Mouse (Mus musculus) kidney, embryonic 14.5 days (tissue): Measurements from ENCODE around the gene Birc3. TPM values are rescaled to one million over a fixed set of nuclear protein-coding genes. Genes with fewer than 3 reads are reported as not detected.

Source experiments
- ATAC-seq: fragments of 200-750 bp; cut with Nextera tagmentation; 2 replicates; pipeline ENCODE4 v1.8.0; 2017; ENCODE audit warnings: moderate number of reproducible peaks, mild to moderate bottlenecking, moderate TSS enrichment, moderate library complexity; ENCODE audit not compliant: low FRiP score, low TSS enrichment
- H3K27ac ChIP-seq: fragments of 300-500 bp; sonication (generic); 2 replicates; pipeline ENCODE4 v1.5.1; 2014; ENCODE audit warnings: low read depth, mild to moderate bottlenecking, low read length, moderate library complexity, mixed read lengths
- H3K27me3 ChIP-seq: fragments of 300-500 bp; sonication (generic); 2 replicates; pipeline ENCODE4 v1.6.1; 2014; ENCODE audit warnings: mild to moderate bottlenecking, low read length; ENCODE audit not compliant: control insufficient read depth, insufficient read depth
- H3K36me3 ChIP-seq: fragments of 300-500 bp; sonication (generic); 2 replicates; pipeline ENCODE4 v1.6.1; 2014; ENCODE audit warnings: low read length, mixed read lengths; ENCODE audit not compliant: control insufficient read depth, insufficient read depth
- H3K4me1 ChIP-seq: fragments of 300-500 bp; sonication (generic); 2 replicates; pipeline ENCODE4 v1.6.1; 2014; ENCODE audit warnings: low read length, mixed read lengths; ENCODE audit not compliant: control insufficient read depth, insufficient read depth
- H3K4me2 ChIP-seq: fragments of 300-500 bp; sonication (generic); replicated peaks from 2 replicates; pipeline ENCODE4 v1.6.1; 2014; ENCODE audit warnings: low read depth, mild to moderate bottlenecking, low read length
- H3K4me3 ChIP-seq: fragments of 300-500 bp; sonication (generic); 2 replicates; pipeline ENCODE4 v1.5.1; 2014; ENCODE audit warnings: mild to moderate bottlenecking, low read length
- H3K9ac ChIP-seq: fragments of 300-500 bp; sonication (generic); 2 replicates; pipeline ENCODE4 v1.6.1; 2014; ENCODE audit warnings: low read depth, mild to moderate bottlenecking, low read length, moderate library complexity
- H3K9me3 ChIP-seq: fragments of 300-500 bp; sonication (generic); 2 replicates; pipeline ENCODE4 v1.6.1; 2016; ENCODE audit warnings: low read length; ENCODE audit not compliant: control insufficient read depth
- WGBS: fragments of 180-500 bp; shearing (Covaris S2); extraction: QIAGEN DNeasy Blood & Tissue Kit; methylation state at CpG from one replicate; pipeline ENCODE4 v1.1.7; 2014; 5-methylcytosine and 5-hydroxymethylcytosine counted together
- polyA plus RNA-seq: library from polyadenylated mRNA; unstranded; fragments of >200 nt; fragmentation: Nextera tagmentation; extraction: Ambion mirVana; gene quantifications from 2 replicates; pipeline ENCODE4 v1.2.1, GENCODE M21; 2014

Birc3 gene
- 3.7 and 6.5 TPM in 2 replicates for polyA plus RNA-seq

DNA sequence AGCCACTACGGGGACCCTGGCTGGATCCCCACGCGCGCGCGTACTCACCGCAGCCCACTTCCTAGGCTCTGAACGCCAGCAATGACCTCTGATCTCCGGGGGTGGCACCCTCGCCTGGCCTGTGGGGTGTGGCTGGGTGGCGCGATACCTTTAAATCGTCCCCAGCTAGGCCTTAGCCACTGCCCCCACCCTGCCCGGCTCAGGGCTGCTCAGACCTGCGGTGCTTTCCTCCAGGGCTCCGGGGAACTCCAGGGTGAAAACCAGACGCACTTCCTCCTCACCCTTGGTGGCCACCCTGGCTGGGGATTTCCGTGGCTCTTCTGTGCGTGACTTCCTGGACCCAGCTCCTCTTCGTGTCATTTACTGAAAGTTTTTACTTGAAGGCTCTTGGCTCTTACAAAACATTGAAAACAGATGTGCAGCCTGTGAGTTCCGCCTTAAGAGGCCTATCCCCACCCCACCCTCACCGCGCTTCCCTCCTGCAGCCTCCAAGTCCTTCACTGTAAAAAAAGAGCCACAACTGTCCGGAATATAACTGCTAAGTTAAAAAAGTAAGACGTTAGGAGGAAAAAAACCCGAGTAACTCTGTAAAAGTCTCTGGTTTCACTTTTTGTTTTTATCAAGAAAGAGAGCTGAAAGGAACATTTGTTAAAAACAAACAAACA lies at the start of gene Birc3:
Gene Birc3 (minus strand): TSS at position 412 of the 665 bp plus-strand sequence.
- Histone ChIP-seq H3K4me3 (peak within 1 kb of the TSS; percentile 56), H3K4me2 (peak within 1 kb of the TSS; percentile 82), H3K9ac (peak within 1 kb of the TSS; percentile 78), H3K36me3 (no peaks in the 10 kb centered on the region), H3K27ac (peak within 1 kb of the TSS; percentile 71), H3K9me3 (no peaks in the 10 kb centered on the region), H3K27me3 (no peaks in the 10 kb centered on the region), H3K4me1 (no peaks in the 10 kb centered on the region)
- WGBS, result 5% methylated on average over 26 of the region's 26 CpGs
- peak; percentile 90 for ATAC-seq

GRCm38 (mm10) chr9:7914925-7915324 lies 41.9 kb upstream of the Birc3 start:
- H3K4me3 ChIP-seq, result no peak overlapping the region
- H3K36me3 ChIP-seq, result no peaks in the 10 kb centered on the region
- WGBS, result 65% methylated on average over 8 of the region's 8 CpGs
- H3K4me1 ChIP-seq, result no peaks in the 10 kb centered on the region
- H3K27ac ChIP-seq, result no peak overlapping the region
- no peak for ATAC-seq
- 0 out of 2 replicates have a peak overlapping the region, but pooled peaks have one; percentile 36 for H3K4me2 ChIP-seq
- no peak overlapping the region for H3K9ac ChIP-seq
- H3K27me3 ChIP-seq, result no peaks in the 10 kb centered on the region
- H3K9me3 ChIP-seq, result no peaks in the 10 kb centered on the region

DNA sequence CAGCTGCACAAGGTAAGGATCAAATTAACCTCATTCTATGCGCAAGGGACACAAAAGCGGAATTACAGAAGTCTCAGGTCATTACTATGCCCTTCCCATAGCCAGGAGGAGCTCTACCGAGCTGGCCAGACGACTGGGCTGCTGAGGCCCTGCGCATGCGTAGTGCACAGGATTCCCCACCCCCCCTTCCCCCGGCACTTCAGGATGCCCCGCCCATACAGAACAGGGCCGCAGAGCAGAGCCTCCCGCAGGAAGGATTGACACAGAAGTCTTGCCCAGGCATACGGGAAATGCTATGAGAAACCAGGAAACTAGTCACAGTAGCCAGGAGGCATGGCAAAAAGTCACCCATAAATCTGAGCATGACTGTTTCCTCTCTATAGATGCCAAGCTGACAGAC lies 41.5 kb upstream of the Birc3 start:
- H3K4me1 ChIP-seq, result no peaks in the 10 kb centered on the region
- H3K9ac ChIP-seq, result no peak overlapping the region
- 0 out of 2 replicates have a peak, but pooled peaks cover under 1% of the 10 kb centered on the region for H3K9me3 ChIP-seq
- H3K4me2 ChIP-seq, result peak overlapping the region; percentile 36
- H3K36me3 ChIP-seq, result no peaks in the 10 kb centered on the region
- no peak overlapping the region for H3K27ac ChIP-seq
- no peak overlapping the region for H3K4me3 ChIP-seq
- H3K27me3 ChIP-seq, result no peaks in the 10 kb centered on the region
- ATAC-seq, result peak; percentile 95
- 3% methylated on average over 11 of the region's 11 CpGs for WGBS

GRCm38 (mm10) chr9:7913953-7914352 lies 41.0 kb upstream of the Birc3 start:
- peak; percentile 17; the same call in 1 of the 2 replicates for ATAC-seq
- no peak overlapping the region for H3K4me3 ChIP-seq
- WGBS, result 70% methylated on average over 19 of the region's 19 CpGs

DNA sequence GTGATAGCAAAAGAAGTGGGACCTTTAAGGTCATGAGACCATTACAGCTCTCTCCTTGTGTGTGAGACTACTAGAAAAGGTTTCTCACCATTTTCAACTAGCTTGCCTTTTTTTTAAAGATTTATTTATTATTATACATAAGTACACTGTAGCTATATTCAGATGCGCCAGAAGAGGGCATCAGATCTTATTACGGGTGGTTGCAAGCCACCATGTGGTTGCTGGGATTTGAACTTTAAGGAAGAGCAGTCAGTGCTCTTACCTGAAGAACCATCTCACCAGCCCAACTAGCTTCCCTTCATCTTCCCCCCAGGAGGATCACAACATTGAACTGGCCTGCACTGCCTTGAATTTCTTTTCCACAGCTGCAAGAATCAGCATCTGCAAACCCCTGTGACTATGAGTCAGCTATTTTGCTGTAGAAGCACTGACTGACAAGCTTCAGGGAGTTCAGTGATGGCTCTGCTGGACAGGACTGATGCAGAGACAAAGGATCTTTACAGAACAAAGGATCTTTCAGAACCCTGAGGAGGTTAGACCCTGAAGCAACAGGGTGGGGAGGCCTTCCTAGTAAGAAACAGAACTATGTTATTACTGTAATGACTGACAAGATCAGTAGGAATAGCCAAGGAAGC lies 34.5 kb upstream of the Birc3 start:
- no peak overlapping the region for H3K27ac ChIP-seq
- H3K9me3 ChIP-seq, result 0 out of 2 replicates have a peak, but pooled peaks cover 2% of the 10 kb centered on the region
- H3K36me3 ChIP-seq, result no peaks in the 10 kb centered on the region
- H3K4me3 ChIP-seq, result no peak overlapping the region
- H3K9ac ChIP-seq, result no peak overlapping the region
- no peak for ATAC-seq
- 0 out of 2 replicates have a peak, but pooled peaks cover 1% of the 10 kb centered on the region for H3K4me1 ChIP-seq
- 90% methylated on average over 2 of the region's 2 CpGs for WGBS
- H3K4me2 ChIP-seq, result no peak overlapping the region
- H3K27me3 ChIP-seq, result no peaks in the 10 kb centered on the region

More at GRCm38 (mm10) chr9:7913953-7914352, 41.0 kb upstream of the Birc3 start:
- Histone ChIP-seq H3K36me3 (no peaks in the 10 kb centered on the region), H3K9ac (no peak overlapping the region), H3K27me3 (no peaks in the 10 kb centered on the region), H3K4me2 (peak overlapping the region; percentile 36), H3K4me1 (no peaks in the 10 kb centered on the region), H3K27ac (no peak overlapping the region), H3K9me3 (0 out of 2 replicates have a peak, but pooled peaks cover 2% of the 10 kb centered on the region)

DNA sequence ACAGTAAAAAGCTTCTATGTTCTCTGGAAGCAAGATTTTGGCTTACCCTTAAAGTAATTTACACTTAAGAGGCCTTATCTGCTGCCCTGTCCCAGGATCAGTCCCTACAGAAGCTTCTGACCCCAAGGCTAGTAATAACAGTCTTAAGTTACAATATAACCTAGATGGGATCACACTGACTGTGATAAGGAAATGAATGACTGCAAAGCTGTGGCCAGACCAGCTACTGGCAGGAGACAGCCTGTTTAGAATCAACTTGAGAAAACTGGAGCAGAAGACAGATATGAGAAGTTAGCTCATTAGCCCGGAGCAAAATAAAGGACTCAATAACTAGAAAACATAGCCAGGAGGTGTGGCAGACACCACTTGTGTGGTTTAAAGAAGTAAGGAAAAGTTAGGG lies 33.6 kb upstream of the Birc3 start:
- WGBS, result 86% methylated on average over 1 of the region's 1 CpGs
- H3K4me1 ChIP-seq, result 0 out of 2 replicates have a peak, but pooled peaks cover 6% of the 10 kb centered on the region
- H3K9me3 ChIP-seq, result 0 out of 2 replicates have a peak, but pooled peaks cover 2% of the 10 kb centered on the region

GRCm38 (mm10) chr9:7903825-7904224 lies 30.8 kb upstream of the Birc3 start:
- H3K4me3 ChIP-seq, result no peak overlapping the region
- H3K4me2 ChIP-seq, result no peak overlapping the region
- H3K27ac ChIP-seq, result no peak overlapping the region
- 0 out of 2 replicates have a peak, but pooled peaks cover 6% of the 10 kb centered on the region for H3K4me1 ChIP-seq
- no peaks in the 10 kb centered on the region for H3K27me3 ChIP-seq
- no peaks in the 10 kb centered on the region for H3K9me3 ChIP-seq
- no peak overlapping the region for H3K9ac ChIP-seq
- ATAC-seq, result no peak
- 68% methylated on average over 5 of the region's 5 CpGs for WGBS
- H3K36me3 ChIP-seq, result no peaks in the 10 kb centered on the region

More for the DNA sequence above, 33.6 kb upstream of the Birc3 start:
- ATAC-seq, result no peak
- Histone ChIP-seq H3K4me3 (no peak overlapping the region), H3K4me2 (no peak overlapping the region), H3K27me3 (no peaks in the 10 kb centered on the region), H3K27ac (no peak overlapping the region), H3K36me3 (no peaks in the 10 kb centered on the region), H3K9ac (no peak overlapping the region)

DNA sequence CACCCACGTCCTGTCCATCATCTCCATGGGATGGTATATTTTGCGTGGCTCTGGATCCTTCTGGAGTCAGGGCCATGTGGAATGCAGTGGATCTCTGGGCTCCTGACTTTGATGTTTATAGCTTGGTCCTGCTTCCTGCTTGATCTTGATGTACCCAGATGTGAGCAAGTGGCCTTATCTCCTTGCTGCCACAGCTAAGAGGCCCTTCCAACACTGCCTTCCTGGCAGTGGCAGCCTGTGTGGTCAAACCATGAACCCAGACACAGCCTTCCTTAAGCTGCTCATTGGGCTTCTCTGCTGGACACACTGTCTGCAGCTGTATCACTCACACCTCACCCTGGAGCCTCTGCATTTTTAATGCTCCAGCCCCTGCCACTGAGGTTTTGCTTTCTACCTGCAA lies 30.3 kb upstream of the Birc3 start:
- H3K4me2 ChIP-seq, result no peak overlapping the region
- H3K4me1 ChIP-seq, result 0 out of 2 replicates have a peak, but pooled peaks cover 6% of the 10 kb centered on the region
- no peaks in the 10 kb centered on the region for H3K27me3 ChIP-seq
- H3K9ac ChIP-seq, result no peak overlapping the region
- ATAC-seq, result 0 out of 2 replicates have a peak, but pooled peaks have one; percentile 21
- H3K36me3 ChIP-seq, result no peaks in the 10 kb centered on the region
- H3K9me3 ChIP-seq, result no peaks in the 10 kb centered on the region
- WGBS, result 61% methylated on average over 2 of the region's 2 CpGs
- H3K27ac ChIP-seq, result no peak overlapping the region
- H3K4me3 ChIP-seq, result no peak overlapping the region

- no peaks in the 10 kb centered on the region for H3K27me3 ChIP-seq
- no peak overlapping the region for H3K4me3 ChIP-seq
- H3K9ac ChIP-seq, result no peak overlapping the region
- ATAC-seq, result peak; percentile 86
- H3K4me1 ChIP-seq, result 0 out of 2 replicates have a peak, but pooled peaks cover 6% of the 10 kb centered on the region
- no peaks in the 10 kb centered on the region for H3K36me3 ChIP-seq
- no peak overlapping the region for H3K27ac ChIP-seq
- H3K4me2 ChIP-seq, result no peak overlapping the region
- H3K9me3 ChIP-seq, result no peaks in the 10 kb centered on the region
- WGBS, result 5% methylated on average over 7 of the region's 7 CpGs
Observed at GRCm38 (mm10) chr9:7902311-7902710, 29.3 kb upstream of the Birc3 start.
